Mouse (Mus musculus): ENCODE results near the gene Armh1.

DNA sequence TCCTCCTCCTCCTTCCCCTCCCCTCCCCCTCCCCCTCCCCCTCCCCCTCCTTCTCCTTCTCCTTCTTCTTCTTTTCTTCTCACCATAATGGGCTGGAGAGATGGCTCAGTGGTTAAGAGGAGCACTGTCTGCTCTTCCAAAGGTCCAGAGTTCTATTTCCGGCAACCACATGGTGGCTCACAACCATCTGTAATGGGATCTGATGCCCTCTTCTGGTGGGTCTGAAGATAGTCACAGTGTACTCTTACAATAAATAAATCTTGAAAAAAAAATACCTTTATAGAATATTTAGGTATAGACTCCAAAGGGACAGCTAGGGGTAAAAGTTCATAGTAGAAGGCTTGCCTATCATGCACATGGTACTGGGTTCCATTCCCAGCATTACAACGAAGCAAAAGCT is 9.3 kb upstream of the Armh1 start:
- TF ChIP-seq CEBPB (IDR thresholded peaks at IDR 0.05; ENCODE audit: low read depth) (no peak), CTCF (IDR thresholded peaks at IDR 0.05; ENCODE audit: control insufficient read depth, insufficient read depth, insufficient read length) (no peak), MAX (IDR thresholded peaks at IDR 0.05) (no peak)
